Mouse (Mus musculus) forebrain, postnatal 0 days (tissue): ENCODE measurements at regions not wholly inside any gene's neighbourhood (a gene's known extent, or its start where the extent isn't known, plus 50 kb on each side); places are given as distances from the start of the nearest gene placed in this dataset.

Experiments used
- ATAC-seq: fragments of 200-750 bp; cut with Nextera tagmentation; 2 replicates; pipeline ENCODE4 v1.8.0; 2017; ENCODE audit warnings: mild to moderate bottlenecking, moderate library complexity
- DNase-seq: peaks from one replicate; pipeline ENCODE4 v3.0.0-alpha.2; 2015
- H3K27ac ChIP-seq: fragments of 300-500 bp; sonication (generic); 2 replicates; pipeline ENCODE4 v1.5.1; 2014; ENCODE audit warnings: low read depth, mild to moderate bottlenecking, antibody characterized with exemption, low read length, moderate library complexity, mixed read lengths
- H3K27me3 ChIP-seq: fragments of 300-500 bp; sonication (generic); 2 replicates; pipeline ENCODE4 v1.6.1; 2014; ENCODE audit warnings: mild to moderate bottlenecking, low read length, mixed read lengths; ENCODE audit not compliant: insufficient read depth
- H3K36me3 ChIP-seq: fragments of 300-500 bp; sonication (generic); 2 replicates; pipeline ENCODE4 v1.6.1; 2014; ENCODE audit warnings: mild to moderate bottlenecking, moderate library complexity; ENCODE audit not compliant: insufficient read depth
- H3K4me1 ChIP-seq: fragments of 300-500 bp; sonication (generic); 2 replicates; pipeline ENCODE4 v1.6.1; 2014; ENCODE audit warnings: antibody characterized with exemption; ENCODE audit not compliant: insufficient read depth
- H3K4me2 ChIP-seq: fragments of 300-500 bp; sonication (generic); 2 replicates; pipeline ENCODE4 v1.6.1; 2014; ENCODE audit warnings: low read depth, mild to moderate bottlenecking, moderate library complexity
- H3K4me3 ChIP-seq: fragments of 300-500 bp; sonication (generic); 2 replicates; pipeline ENCODE4 v1.5.1; 2014; ENCODE audit warnings: low read depth, low read length, mixed read lengths
- H3K9ac ChIP-seq: fragments of 300-500 bp; sonication (generic); 2 replicates; pipeline ENCODE4 v1.6.1; 2014; ENCODE audit warnings: mild to moderate bottlenecking
- H3K9me3 ChIP-seq: fragments of 300-500 bp; sonication (generic); 2 replicates; pipeline ENCODE4 v1.6.1; 2016; ENCODE audit warnings: low read length
- CTCF ChIP-seq: sonication (generic); IDR thresholded peaks from 2 replicates; pipeline ENCODE4 v1.5.1; 2016; ENCODE audit warnings: antibody characterized with exemption, control low read depth, low read depth
- WGBS: fragments of 180-500 bp; shearing (Covaris S2); extraction: QIAGEN DNeasy Blood & Tissue Kit; methylation state at CpG from one replicate; pipeline ENCODE4 v1.1.7; 2014; 5-methylcytosine and 5-hydroxymethylcytosine counted together

GRCm38 (mm10) chr4:105327711-105328471 lies 170.7 kb downstream of the Plpp3 start:
- Histone ChIP-seq H3K36me3 (no peaks in the 10 kb centered on the region), H3K9ac (no peak overlapping the region), H3K27ac (no peak overlapping the region), H3K4me1 (no peaks in the 10 kb centered on the region), H3K4me2 (no peak overlapping the region), H3K27me3 (no peaks in the 10 kb centered on the region), H3K4me3 (no peak overlapping the region), H3K9me3 (no peaks in the 10 kb centered on the region)
- ATAC-seq (no peak), DNase-seq (no peak)
- TF ChIP-seq CTCF, result no peak
- WGBS, result 53% methylated on average over 5 of the region's 5 CpGs

GRCm38 (mm10) chr4:105328776-105329175 lies 171.6 kb downstream of the Plpp3 start:
- no peak for DNase-seq
- no peak for TF ChIP-seq CTCF
- Histone ChIP-seq H3K27ac (no peak overlapping the region), H3K4me2 (no peak overlapping the region), H3K4me3 (no peak overlapping the region), H3K36me3 (no peaks in the 10 kb centered on the region), H3K9ac (no peak overlapping the region), H3K9me3 (no peaks in the 10 kb centered on the region), H3K27me3 (no peaks in the 10 kb centered on the region), H3K4me1 (no peaks in the 10 kb centered on the region)
- 69% methylated on average over 10 of the region's 10 CpGs for WGBS
- no peak for ATAC-seq

GRCm38 (mm10) chr4:105332081-105332480 lies 174.9 kb downstream of the Plpp3 start:
- H3K9ac ChIP-seq, result no peak overlapping the region
- 67% methylated on average over 10 of the region's 10 CpGs for WGBS
- no peaks in the 10 kb centered on the region for H3K36me3 ChIP-seq
- no peaks in the 10 kb centered on the region for H3K9me3 ChIP-seq
- ATAC-seq, result no peak
- no peaks in the 10 kb centered on the region for H3K4me1 ChIP-seq
- DNase-seq, result no peak
- no peak overlapping the region for H3K27ac ChIP-seq
- no peak for TF ChIP-seq CTCF
- no peaks in the 10 kb centered on the region for H3K27me3 ChIP-seq
- H3K4me2 ChIP-seq, result no peak overlapping the region
- no peak overlapping the region for H3K4me3 ChIP-seq

GRCm38 (mm10) chr4:105335872-105336271 lies 178.7 kb downstream of the Plpp3 start:
- Histone ChIP-seq H3K27ac (no peak overlapping the region), H3K4me1 (no peaks in the 10 kb centered on the region), H3K27me3 (no peaks in the 10 kb centered on the region), H3K9ac (no peak overlapping the region), H3K9me3 (no peaks in the 10 kb centered on the region), H3K4me2 (no peak overlapping the region), H3K36me3 (no peaks in the 10 kb centered on the region), H3K4me3 (no peak overlapping the region)
- 6% methylated on average over 1 of the region's 1 CpGs for WGBS
- DNase-seq (peak; percentile 11), ATAC-seq (no peak)
- no peak for TF ChIP-seq CTCF

- Histone ChIP-seq H3K9me3 (no peaks in the 10 kb centered on the region), H3K9ac (no peak overlapping the region), H3K4me2 (no peak overlapping the region), H3K36me3 (no peaks in the 10 kb centered on the region), H3K27ac (no peak overlapping the region), H3K4me3 (no peak overlapping the region), H3K27me3 (no peaks in the 10 kb centered on the region), H3K4me1 (no peaks in the 10 kb centered on the region)
- no peak for DNase-seq
- 74% methylated on average over 4 of the region's 4 CpGs for WGBS
- no peak for TF ChIP-seq CTCF
- no peak for ATAC-seq
These were observed 179.4 kb downstream of the Plpp3 start for GRCm38 (mm10) chr4:105336557-105336956.

- DNase-seq, result no peak
- Histone ChIP-seq H3K27me3 (no peaks in the 10 kb centered on the region), H3K4me2 (no peak overlapping the region), H3K27ac (no peak overlapping the region), H3K36me3 (no peaks in the 10 kb centered on the region), H3K9me3 (no peaks in the 10 kb centered on the region), H3K4me1 (no peaks in the 10 kb centered on the region), H3K4me3 (no peak overlapping the region), H3K9ac (no peak overlapping the region)
- WGBS, result 72% methylated on average over 7 of the region's 7 CpGs
- no peak for ATAC-seq
- no peak for TF ChIP-seq CTCF
These were observed 181.0 kb downstream of the Plpp3 start for GRCm38 (mm10) chr4:105338131-105338530.

GRCm38 (mm10) chr4:105338861-105339260 lies 181.7 kb downstream of the Plpp3 start:
- no peaks in the 10 kb centered on the region for H3K36me3 ChIP-seq
- no peak overlapping the region for H3K4me3 ChIP-seq
- H3K4me2 ChIP-seq, result no peak overlapping the region
- no peaks in the 10 kb centered on the region for H3K4me1 ChIP-seq
- H3K27me3 ChIP-seq, result no peaks in the 10 kb centered on the region
- no peak for DNase-seq
- H3K9me3 ChIP-seq, result no peaks in the 10 kb centered on the region
- no peak for TF ChIP-seq CTCF
- no peak overlapping the region for H3K27ac ChIP-seq
- 77% methylated on average over 7 of the region's 7 CpGs for WGBS
- ATAC-seq, result no peak
- H3K9ac ChIP-seq, result no peak overlapping the region
